Mouse (Mus musculus) adrenal gland, postnatal 10 days (tissue): ENCODE data around the gene Rora. TPM values are rescaled to one million over a fixed set of nuclear protein-coding genes. Genes with fewer than 3 reads are reported as not detected.

ENCODE experiments used
- DNase-seq: peaks from one replicate; pipeline ENCODE4 v3.0.0; 2021; ENCODE audit warnings: mixed read lengths
- total RNA-seq, 2 experiments: library from RNA; stranded (reverse); gene quantifications; 2 replicates each; pipeline ENCODE4 v1.2.3; 2021

Gene Rora
- total RNA-seq, 2 experiments from 2014 or later: 44.1 to 60.6 TPM

GRCm38 (mm10) chr9:69237316-69237715, 583.7 kb downstream of the Rora start:
- DNase-seq: peak; percentile 43

GRCm38 (mm10) chr9:69242538-69242937, 589.0 kb downstream of the Rora start:
- DNase-seq: no peak

GRCm38 (mm10) chr9:69243626-69244025, 590.0 kb downstream of the Rora start:
- DNase-seq: no peak

GRCm38 (mm10) chr9:69246225-69246624, 592.6 kb downstream of the Rora start:
- DNase-seq: no peak

- DNase-seq: no peak
These were observed 596.0 kb downstream of the Rora start for GRCm38 (mm10) chr9:69249586-69249985.

- no peak for DNase-seq
These were observed 596.7 kb downstream of the Rora start for GRCm38 (mm10) chr9:69250326-69250725.

- DNase-seq: no peak
These were observed 604.9 kb downstream of the Rora start for GRCm38 (mm10) chr9:69258506-69258905.

- peak; percentile 90 for DNase-seq
These were observed 605.8 kb downstream of the Rora start for GRCm38 (mm10) chr9:69259382-69259781.

GRCm38 (mm10) chr9:69265151-69265550, 611.6 kb downstream of the Rora start:
- no peak for DNase-seq

GRCm38 (mm10) chr9:69270374-69270773, 616.8 kb downstream of the Rora start:
- DNase-seq: no peak

GRCm38 (mm10) chr9:69270931-69271330, 617.3 kb downstream of the Rora start:
- DNase-seq: no peak

GRCm38 (mm10) chr9:69272884-69273283, 619.3 kb downstream of the Rora start:
- DNase-seq: no peak

GRCm38 (mm10) chr9:69274766-69275485, 621.3 kb downstream of the Rora start:
- peak; percentile 27 for DNase-seq

- DNase-seq: no peak
These were observed 623.7 kb downstream of the Rora start for GRCm38 (mm10) chr9:69277256-69277655.

- no peak for DNase-seq
These were observed 631.4 kb downstream of the Rora start for GRCm38 (mm10) chr9:69285011-69285410.

GRCm38 (mm10) chr9:69288113-69288512, 634.5 kb downstream of the Rora start:
- no peak for DNase-seq

- DNase-seq: no peak
These were observed 635.0 kb downstream of the Rora start for GRCm38 (mm10) chr9:69288586-69288985.

- peak; percentile 92 for DNase-seq
These were observed 635.8 kb downstream of the Rora start for GRCm38 (mm10) chr9:69289056-69290017.

- peak; percentile 57 for DNase-seq
These were observed 636.7 kb downstream of the Rora start for GRCm38 (mm10) chr9:69290018-69290880.

GRCm38 (mm10) chr9:69290881-69291450, 637.4 kb downstream of the Rora start:
- DNase-seq: peak; percentile 51

GRCm38 (mm10) chr9:69291451-69291850, 637.9 kb downstream of the Rora start:
- DNase-seq: no peak

GRCm38 (mm10) chr9:69292353-69292752, 638.8 kb downstream of the Rora start:
- DNase-seq: no peak
